Mouse (Mus musculus) ES-Bruce4 (cell line): Measurements from ENCODE around the gene Esam.

Source experiments
- CTCF ChIP-seq: IDR thresholded peaks from one replicate; pipeline ENCODE4 v1.8.1; 2011; ENCODE audit warnings: low read depth, low read length
- EP300 ChIP-seq: IDR thresholded peaks from 2 replicates; pipeline ENCODE4 v1.6.1; 2011; ENCODE audit warnings: low read depth, low read length; ENCODE audit not compliant: insufficient read depth
- POLR2A ChIP-seq: IDR thresholded peaks from one replicate; pipeline ENCODE4 v1.8.1; 2011; ENCODE audit warnings: low read length; ENCODE audit not compliant: insufficient read depth

GRCm38 (mm10) chr9:37550435-37550834 lies 22.6 kb downstream of the Esam start:
- TF ChIP-seq POLR2A (no peak), CTCF (no peak), EP300 (no peak)
